Mouse (Mus musculus): ENCODE data around the gene Gm10053.

GRCm38 (mm10) chr19:24898737-24899577 lies 23.5 kb downstream of the Gm10053 start:
- TF ChIP-seq CTCF (IDR thresholded peaks at IDR 0.05; ENCODE audit: low read depth): no peak
- no peak for TF ChIP-seq EP300 (IDR thresholded peaks at IDR 0.05; ENCODE audit: low read depth)

Measured in heart, postnatal 0 days (tissue).